Mouse (Mus musculus): ENCODE results near the gene C330007P06Rik.
"Not testable (repeated sequence)": the region's sequence is repeated elsewhere in the genome, so short reads cannot be mapped to it uniquely, and the experiment has no call there.

The C330007P06Rik gene

GRCm38 (mm10) chrX:36873765-36874164 lies at the start of gene C330007P06Rik, which contains the start of gene Ube2a:
C330007P06Rik (minus strand) TSS chrX:36874111.
Ube2a (plus strand) TSS chrX:36873900.
- DNase-seq (ENCODE audit: low spot score): no peak

GRCm38 (mm10) chrX:36921346-36921745 lies 47.4 kb upstream of the C330007P06Rik start:
- no peak for DNase-seq (ENCODE audit: low spot score)

DNA sequence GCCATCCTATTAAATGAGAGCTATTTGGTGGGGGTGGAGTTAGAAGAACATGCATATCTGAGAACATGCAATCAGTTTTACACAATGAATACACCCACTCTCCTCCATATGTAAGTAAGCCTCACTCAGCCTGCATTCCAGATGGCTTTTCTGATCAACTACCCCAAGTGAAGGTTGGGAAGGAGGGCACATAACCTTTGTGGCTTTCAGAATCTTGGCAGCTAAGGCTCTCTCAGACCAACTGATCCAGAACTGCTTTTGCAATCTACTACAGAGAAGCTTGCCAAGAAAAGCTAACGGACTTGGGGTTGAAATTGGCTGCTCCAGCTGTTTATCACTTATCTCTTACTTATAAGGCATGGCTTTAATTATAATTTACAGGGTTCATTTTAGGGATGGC lies 43.8 kb upstream of the C330007P06Rik start:
- DNase-seq (ENCODE audit: low spot score): no peak

DNA sequence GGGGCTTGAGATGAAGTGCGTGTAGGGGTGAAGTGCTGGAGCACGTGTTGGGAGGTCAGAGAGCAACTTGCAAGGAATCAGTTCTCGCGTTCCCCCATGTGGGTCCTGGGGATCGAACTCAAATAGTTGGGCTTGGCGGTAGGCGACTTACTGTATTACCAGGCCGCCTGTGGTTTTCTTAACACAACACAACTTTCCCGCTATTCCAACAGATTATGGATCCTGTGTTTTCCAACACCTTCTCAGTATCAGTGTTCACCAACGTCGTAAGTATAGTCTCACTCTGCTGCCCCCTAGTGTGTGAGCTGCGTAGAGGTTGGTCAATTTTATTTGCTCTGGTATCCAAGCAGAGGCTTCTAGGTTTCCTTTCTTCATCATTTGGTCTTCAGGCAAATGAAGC lies 37.4 kb upstream of the C330007P06Rik start:
- DNase-seq (ENCODE audit: low spot score): no peak

DNA sequence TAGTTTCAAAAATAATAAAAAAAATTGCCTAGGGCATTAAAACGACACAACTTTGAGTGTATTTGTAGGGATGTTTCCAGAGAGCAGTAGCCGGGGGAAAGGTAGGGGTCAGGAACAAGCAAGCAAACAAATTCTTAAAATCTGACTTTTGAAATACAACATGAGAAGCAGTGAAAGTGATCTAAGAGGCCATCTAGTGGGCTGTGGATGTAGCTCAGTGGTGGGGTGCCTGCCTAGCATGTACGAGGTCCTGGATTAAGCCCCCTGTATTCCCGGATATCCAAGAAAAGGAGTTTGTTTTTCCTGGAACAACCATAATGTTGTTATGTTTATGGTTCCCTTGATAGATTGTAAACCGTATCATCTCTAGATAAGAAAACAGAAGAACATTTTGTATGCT lies 32.6 kb upstream of the C330007P06Rik start:
- no peak for DNase-seq (ENCODE audit: low spot score)

DNA sequence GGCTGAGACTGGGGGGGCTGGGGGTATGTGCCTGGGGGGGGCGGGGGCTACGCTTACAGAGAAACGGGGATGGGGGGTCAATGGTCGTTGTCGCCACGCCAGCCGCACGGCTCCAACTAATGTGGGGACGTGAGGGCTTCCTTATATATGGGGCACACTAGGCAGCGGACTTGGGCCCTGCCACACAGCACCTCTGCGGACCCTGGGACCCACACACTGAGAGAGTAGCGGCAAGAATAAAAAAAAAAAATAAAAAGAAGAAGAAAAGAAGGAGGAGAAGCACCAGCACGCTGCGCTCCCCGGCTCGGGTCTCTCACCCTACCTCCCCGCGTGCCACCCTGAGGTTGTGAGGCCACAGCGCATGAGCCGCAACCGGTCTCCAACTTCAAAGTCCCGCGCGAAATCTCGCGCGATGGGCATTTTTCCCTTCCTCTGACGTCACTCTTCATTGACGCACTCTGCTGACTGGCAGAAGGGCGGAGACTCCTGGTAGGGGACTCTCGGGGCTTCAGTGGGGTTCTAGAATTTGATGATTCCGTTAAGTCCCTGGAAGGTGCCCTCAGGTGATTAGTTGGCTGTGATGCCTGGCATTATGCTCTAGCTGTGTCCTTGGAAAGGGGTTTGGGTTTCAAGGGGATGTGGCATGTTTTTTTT lies 29.3 kb upstream of the C330007P06Rik start:
- peak; percentile 89 for DNase-seq (ENCODE audit: low spot score)

- no peak for DNase-seq (ENCODE audit: low spot score)
Measured at GRCm38 (mm10) chrX:36902321-36903114, 28.6 kb upstream of the C330007P06Rik start, which contains the start of gene Nkrf. Nkrf (minus strand) TSS chrX:36902899.

DNA sequence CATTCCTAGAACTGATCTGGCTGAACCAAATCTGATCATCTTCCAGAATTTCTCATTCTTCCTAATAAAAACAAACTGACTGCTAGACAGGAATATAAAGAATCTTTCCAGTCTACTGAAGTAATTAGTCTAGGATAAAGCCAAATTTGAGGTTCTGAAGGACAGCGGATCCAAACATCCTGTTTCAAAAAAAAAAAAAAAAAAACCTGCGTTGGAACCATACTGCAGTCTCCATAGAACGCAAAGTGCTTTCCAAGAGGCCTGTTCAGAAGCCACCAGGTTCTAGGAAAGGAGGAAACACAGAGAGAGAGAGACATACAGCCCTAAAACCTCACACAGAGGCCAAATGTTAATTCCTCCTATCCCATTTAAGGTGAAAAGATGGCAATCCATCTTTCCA lies 27.7 kb upstream of the C330007P06Rik start:
- no peak for DNase-seq (ENCODE audit: low spot score)

GRCm38 (mm10) chrX:36898931-36899330 lies 25.0 kb upstream of the C330007P06Rik start:
- DNase-seq (ENCODE audit: low spot score): not testable (repeated sequence)

DNA sequence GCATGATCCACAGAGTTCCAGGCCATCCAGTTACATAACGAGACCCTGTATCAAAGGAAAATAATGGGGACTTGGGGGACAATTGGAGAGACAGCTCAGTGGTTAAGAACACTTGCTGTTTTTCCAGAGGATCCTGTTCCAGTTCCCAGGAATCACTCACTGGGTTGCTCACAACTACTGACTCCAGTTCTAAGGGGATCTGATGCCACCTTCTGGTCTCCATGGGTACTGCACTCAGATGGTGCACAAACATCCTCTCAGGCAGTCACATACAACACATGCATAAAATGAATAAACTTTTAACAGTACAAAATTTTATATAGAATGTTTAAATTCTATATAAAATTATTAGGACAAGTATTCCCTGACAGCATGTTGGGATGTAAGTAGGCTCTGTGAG lies 10.8 kb upstream of the C330007P06Rik start:
- DNase-seq (ENCODE audit: low spot score): no peak

DNA sequence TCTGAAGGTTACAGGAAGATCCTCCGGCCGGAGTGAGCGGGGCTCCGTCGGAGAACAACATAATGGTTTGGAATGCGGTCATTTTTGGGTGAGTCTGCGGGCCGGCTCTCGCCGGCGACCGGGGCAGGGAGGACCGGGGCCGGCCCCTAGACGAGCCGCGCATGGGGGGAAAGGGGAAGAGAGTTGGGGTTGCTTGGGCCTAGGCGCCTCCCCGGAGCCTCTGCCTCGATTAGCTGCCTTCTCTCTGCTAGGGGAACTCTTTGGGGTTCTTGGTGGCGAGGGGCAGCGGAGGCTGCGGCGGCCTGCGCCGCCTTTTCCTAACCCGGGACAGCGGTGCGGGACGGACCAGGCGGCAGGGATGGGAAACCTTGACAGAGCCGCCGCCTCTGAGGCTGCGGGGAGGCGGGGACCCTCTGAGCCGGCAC lies 805 bp upstream of the C330007P06Rik start:
- no peak for DNase-seq (ENCODE audit: low spot score)

GRCm38 (mm10) chrX:36874178-36874696 lies 326 bp upstream of the C330007P06Rik start:
- DNase-seq (ENCODE audit: low spot score): peak; percentile 53

- DNase-seq (ENCODE audit: low spot score): no peak
Measured at GRCm38 (mm10) chrX:36870372-36870771, 3.5 kb downstream of the C330007P06Rik start.

DNA sequence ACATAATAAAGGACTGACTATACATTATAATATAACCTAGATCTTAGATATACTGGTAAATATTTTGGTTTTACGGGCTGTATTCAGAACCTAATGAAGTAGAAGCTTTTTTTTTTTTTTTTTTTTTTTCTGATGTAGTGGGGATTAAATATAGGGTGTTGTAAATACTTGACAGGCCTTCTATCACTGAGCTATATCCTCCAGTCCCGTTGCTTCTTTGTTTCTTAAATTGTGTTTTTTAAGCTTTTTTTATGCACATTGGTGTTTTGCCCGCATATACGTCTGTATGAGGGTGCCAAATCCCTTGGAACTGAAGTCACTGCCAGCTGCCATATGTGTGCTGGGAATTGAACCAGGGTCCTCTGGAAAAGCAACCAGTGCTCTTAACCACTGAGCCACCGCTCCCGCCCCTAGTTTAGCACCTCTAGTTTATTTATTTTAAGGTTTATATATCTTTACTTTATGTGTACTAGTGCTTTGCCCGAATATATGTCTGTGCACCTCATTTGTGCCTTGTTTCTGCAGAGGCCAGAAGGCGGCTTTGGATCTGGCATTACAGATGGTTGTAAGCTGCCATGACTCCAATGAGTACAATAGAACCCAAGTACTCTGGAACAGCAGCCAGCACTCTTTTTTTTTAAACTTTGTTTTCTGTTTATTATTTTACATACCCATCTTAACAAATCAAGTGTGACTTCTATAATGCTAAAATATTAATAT lies 9.1 kb downstream of the C330007P06Rik start:
- no peak for DNase-seq (ENCODE audit: low spot score)

DNA sequence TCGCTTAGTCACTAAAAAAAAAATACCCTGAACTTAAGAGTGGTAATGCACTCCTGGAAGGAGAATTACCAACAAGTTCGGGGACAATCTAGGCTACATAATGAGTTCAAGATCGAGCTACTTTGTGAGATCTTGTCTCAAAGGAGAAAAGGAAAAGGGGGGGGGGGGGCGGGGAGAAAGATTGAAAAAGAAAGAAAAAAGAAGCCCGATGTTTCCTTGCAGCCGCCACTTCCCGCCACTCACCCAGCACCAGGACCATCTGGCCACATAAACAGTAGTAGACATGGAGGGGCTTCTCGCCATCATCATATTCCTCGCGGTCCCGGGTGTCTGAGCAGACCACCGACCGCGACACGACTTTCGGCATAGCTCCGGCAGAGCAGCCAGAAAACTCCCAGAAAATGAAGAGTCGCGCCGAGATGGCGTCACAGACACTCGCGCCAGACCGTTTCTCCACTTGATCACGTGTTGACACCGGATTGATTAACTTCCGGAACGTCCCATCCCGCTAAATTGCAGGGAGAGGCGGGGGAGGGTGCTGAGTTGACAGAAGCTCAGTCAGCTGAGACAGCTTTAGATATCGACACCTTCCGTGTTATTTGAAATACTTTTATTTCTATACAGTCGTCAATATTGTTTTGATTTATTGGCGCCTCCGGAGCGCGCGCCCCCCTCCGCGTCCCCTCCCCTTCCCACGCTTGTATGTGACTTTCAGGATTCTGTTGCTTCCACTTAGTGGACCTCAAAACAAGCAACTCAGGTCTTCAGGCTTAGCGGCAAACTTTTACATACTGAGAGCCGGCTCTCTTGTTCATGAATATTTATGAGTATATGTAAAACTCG lies 9.9 kb downstream of the C330007P06Rik start:
- peak; percentile 66 for DNase-seq (ENCODE audit: low spot score)

- no peak for DNase-seq (ENCODE audit: low spot score)
Measured at GRCm38 (mm10) chrX:36852631-36853030, 21.3 kb downstream of the C330007P06Rik start.

- DNase-seq (ENCODE audit: low spot score): no peak
Measured at GRCm38 (mm10) chrX:36847152-36847551, 26.8 kb downstream of the C330007P06Rik start.

DNA sequence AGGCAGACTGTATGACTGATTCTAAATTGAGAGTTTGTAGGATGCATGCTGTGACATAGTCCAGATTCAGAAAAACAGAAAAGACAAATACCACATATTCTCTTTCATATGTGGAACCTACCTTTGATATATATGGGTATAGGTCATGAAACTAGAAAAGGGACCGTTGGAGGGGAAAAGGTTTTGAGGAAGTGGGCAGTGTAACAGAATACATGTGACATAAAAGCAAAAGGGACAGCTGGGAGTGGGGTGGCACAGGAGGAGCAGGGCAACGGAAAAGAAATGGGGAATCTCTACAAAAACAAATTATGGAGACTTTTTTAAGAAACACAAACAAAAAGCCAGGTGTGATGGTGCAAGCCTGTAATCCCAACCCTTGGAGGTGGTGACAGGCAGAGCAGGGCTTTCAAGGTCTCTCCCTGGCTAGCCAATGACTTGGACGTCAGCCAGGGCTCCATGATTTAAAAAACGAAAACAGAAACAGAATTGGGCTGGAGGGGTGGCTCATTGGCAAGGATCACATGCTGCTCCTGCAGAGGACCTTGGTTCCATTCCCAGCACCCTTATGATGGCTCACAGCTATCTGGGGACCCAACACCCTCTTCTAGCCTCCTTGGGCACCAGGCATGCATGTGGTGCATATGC lies 30.4 kb downstream of the C330007P06Rik start:
- no peak for DNase-seq (ENCODE audit: low spot score)

DNA sequence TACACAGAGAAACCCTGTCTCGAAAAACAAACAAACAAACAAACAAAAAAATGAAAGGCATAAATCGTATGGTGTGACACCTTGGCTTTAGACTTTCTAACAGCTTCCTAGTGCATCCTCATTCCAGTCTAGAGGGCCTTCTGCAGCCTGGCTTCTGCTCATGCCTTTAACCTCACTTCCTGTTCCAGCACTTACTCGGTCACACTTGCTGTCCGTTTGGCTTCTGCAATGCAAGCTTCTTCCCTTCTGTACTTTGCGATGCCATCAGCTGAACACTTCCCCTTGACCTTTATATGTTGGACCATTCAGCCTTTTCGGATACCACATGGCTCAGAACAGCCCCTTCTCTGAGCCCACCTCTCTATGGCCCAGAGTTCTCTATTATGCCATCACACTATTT lies 32.2 kb downstream of the C330007P06Rik start:
- no peak for DNase-seq (ENCODE audit: low spot score)

DNA sequence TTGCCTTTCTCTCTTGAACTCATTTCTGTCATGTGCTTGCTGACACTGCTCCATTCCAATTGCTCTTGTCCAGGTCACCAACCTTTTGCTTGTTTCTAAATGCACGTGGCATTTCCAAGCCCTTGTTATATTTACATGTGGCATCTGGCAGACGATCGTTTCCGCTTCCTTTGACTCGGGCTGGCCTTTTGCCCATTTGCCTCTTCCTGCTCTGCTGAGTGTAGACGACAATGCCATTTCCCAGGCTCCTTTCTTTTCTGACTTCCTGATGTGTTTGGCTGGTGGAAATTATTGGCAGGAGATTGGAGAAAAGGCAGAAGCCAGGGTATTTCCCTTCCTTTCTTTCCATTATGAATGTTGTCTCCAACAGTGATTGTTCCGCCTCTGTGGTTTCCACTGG lies 34.5 kb downstream of the C330007P06Rik start:
- no peak for DNase-seq (ENCODE audit: low spot score)

- DNase-seq (ENCODE audit: low spot score): no peak
Measured at GRCm38 (mm10) chrX:36837069-36837676, 36.7 kb downstream of the C330007P06Rik start.
